Mouse (Mus musculus): ENCODE results near the gene Snta1. TPM values are rescaled to one million over a fixed set of nuclear protein-coding genes. Genes with fewer than 3 reads are reported as not detected.

Snta1 gene
- polyA plus RNA-seq, 1 experiment from 2014 or later, result 12.2 TPM

- WGBS, result 88% methylated on average over 3 of the region's 3 CpGs
- Histone ChIP-seq H3K27ac (ENCODE audit: low read length) (no peak overlapping the region), H3K4me3 (ENCODE audit: low read length) (no peak overlapping the region)
Observed at GRCm38 (mm10) chr2:154425522-154425921, 17.6 kb upstream of the Snta1 start.

GRCm38 (mm10) chr2:154423548-154423947 lies 15.6 kb upstream of the Snta1 start:
- 82% methylated on average over 2 of the region's 2 CpGs for WGBS
- no peak for ATAC-seq (ENCODE audit: low FRiP score, low TSS enrichment)
- Histone ChIP-seq H3K4me3 (ENCODE audit: low read length) (no peak overlapping the region), H3K9me3 (ENCODE audit: low read length) (peaks cover 5% of the 10 kb centered on the region; the same call in 1 of the 2 replicates), H3K36me3 (ENCODE audit: insufficient read depth, low read length) (no peaks in the 10 kb centered on the region), H3K4me2 (replicated peaks; ENCODE audit: low read depth, low read length) (no peak overlapping the region), H3K27ac (ENCODE audit: low read length) (no peak overlapping the region), H3K27me3 (ENCODE audit: insufficient read depth, low read length) (no peaks in the 10 kb centered on the region), H3K9ac (replicated peaks; ENCODE audit: low read length) (no peak overlapping the region), H3K4me1 (ENCODE audit: insufficient read depth, low read length) (peaks cover 8% of the 10 kb centered on the region)

More at GRCm38 (mm10) chr2:154425522-154425921, 17.6 kb upstream of the Snta1 start:
- no peak for ATAC-seq (ENCODE audit: low FRiP score, low TSS enrichment)
- Histone ChIP-seq H3K9me3 (ENCODE audit: low read length) (peaks cover 5% of the 10 kb centered on the region; the same call in 1 of the 2 replicates), H3K4me2 (replicated peaks; ENCODE audit: low read depth, low read length) (no peak overlapping the region), H3K4me1 (ENCODE audit: insufficient read depth, low read length) (peaks cover 8% of the 10 kb centered on the region), H3K27me3 (ENCODE audit: insufficient read depth, low read length) (no peaks in the 10 kb centered on the region), H3K36me3 (ENCODE audit: insufficient read depth, low read length) (no peaks in the 10 kb centered on the region), H3K9ac (replicated peaks; ENCODE audit: low read length) (no peak overlapping the region)

- H3K9me3 ChIP-seq (ENCODE audit: low read length), result peaks cover 5% of the 10 kb centered on the region; the same call in 1 of the 2 replicates
- H3K36me3 ChIP-seq (ENCODE audit: insufficient read depth, low read length), result no peaks in the 10 kb centered on the region
- WGBS, result 80% methylated on average over 5 of the region's 5 CpGs
- no peaks in the 10 kb centered on the region; the same call in 1 of the 2 replicates for H3K4me1 ChIP-seq (ENCODE audit: insufficient read depth, low read length)
- no peak overlapping the region for H3K9ac ChIP-seq (replicated peaks; ENCODE audit: low read length)
- no peaks in the 10 kb centered on the region for H3K27me3 ChIP-seq (ENCODE audit: insufficient read depth, low read length)
- H3K4me2 ChIP-seq (replicated peaks; ENCODE audit: low read depth, low read length), result no peak overlapping the region
- no peak overlapping the region for H3K27ac ChIP-seq (ENCODE audit: low read length)
- no peak for ATAC-seq (ENCODE audit: low FRiP score, low TSS enrichment)
- no peak overlapping the region for H3K4me3 ChIP-seq (ENCODE audit: low read length)
Observed at GRCm38 (mm10) chr2:154422181-154422580, 14.3 kb upstream of the Snta1 start.

- Histone ChIP-seq H3K27me3 (ENCODE audit: insufficient read depth, low read length) (no peaks in the 10 kb centered on the region), H3K9ac (replicated peaks; ENCODE audit: low read length) (no peak overlapping the region), H3K4me2 (replicated peaks; ENCODE audit: low read depth, low read length) (no peak overlapping the region), H3K4me1 (ENCODE audit: insufficient read depth, low read length) (no peaks in the 10 kb centered on the region), H3K36me3 (ENCODE audit: insufficient read depth, low read length) (no peaks in the 10 kb centered on the region), H3K27ac (ENCODE audit: low read length) (no peak overlapping the region), H3K4me3 (ENCODE audit: low read length) (no peak overlapping the region), H3K9me3 (ENCODE audit: low read length) (peaks cover 5% of the 10 kb centered on the region; the same call in 1 of the 2 replicates)
- 39% methylated on average over 7 of the region's 7 CpGs for WGBS
- peak; percentile 64 for ATAC-seq (ENCODE audit: low FRiP score, low TSS enrichment)
Observed at GRCm38 (mm10) chr2:154420942-154421731, 13.2 kb upstream of the Snta1 start.

GRCm38 (mm10) chr2:154419631-154420515 lies 12.0 kb upstream of the Snta1 start:
- Histone ChIP-seq H3K9me3 (ENCODE audit: low read length) (no peaks in the 10 kb centered on the region), H3K27me3 (ENCODE audit: insufficient read depth, low read length) (no peaks in the 10 kb centered on the region), H3K4me3 (ENCODE audit: low read length) (no peak overlapping the region), H3K4me2 (replicated peaks; ENCODE audit: low read depth, low read length) (no peak overlapping the region), H3K27ac (ENCODE audit: low read length) (no peak overlapping the region), H3K36me3 (ENCODE audit: insufficient read depth, low read length) (no peaks in the 10 kb centered on the region), H3K9ac (replicated peaks; ENCODE audit: low read length) (no peak overlapping the region), H3K4me1 (ENCODE audit: insufficient read depth, low read length) (no peaks in the 10 kb centered on the region)
- WGBS, result 88% methylated on average over 9 of the region's 9 CpGs
- ATAC-seq (ENCODE audit: low FRiP score, low TSS enrichment), result no peak

GRCm38 (mm10) chr2:154418001-154418400 lies 10.1 kb upstream of the Snta1 start:
- Histone ChIP-seq H3K4me2 (replicated peaks; ENCODE audit: low read depth, low read length) (no peak overlapping the region), H3K36me3 (ENCODE audit: insufficient read depth, low read length) (no peaks in the 10 kb centered on the region), H3K27ac (ENCODE audit: low read length) (no peak overlapping the region), H3K27me3 (ENCODE audit: insufficient read depth, low read length) (no peaks in the 10 kb centered on the region), H3K9me3 (ENCODE audit: low read length) (no peaks in the 10 kb centered on the region), H3K4me3 (ENCODE audit: low read length) (no peak overlapping the region), H3K9ac (replicated peaks; ENCODE audit: low read length) (no peak overlapping the region), H3K4me1 (ENCODE audit: insufficient read depth, low read length) (no peaks in the 10 kb centered on the region)
- ATAC-seq (ENCODE audit: low FRiP score, low TSS enrichment), result no peak
- WGBS, result 92% methylated on average over 7 of the region's 7 CpGs

- Histone ChIP-seq H3K4me1 (ENCODE audit: insufficient read depth, low read length) (no peaks in the 10 kb centered on the region), H3K9ac (replicated peaks; ENCODE audit: low read length) (no peak overlapping the region), H3K27me3 (ENCODE audit: insufficient read depth, low read length) (no peaks in the 10 kb centered on the region), H3K27ac (ENCODE audit: low read length) (no peak overlapping the region), H3K9me3 (ENCODE audit: low read length) (no peaks in the 10 kb centered on the region), H3K4me3 (ENCODE audit: low read length) (no peak overlapping the region), H3K36me3 (ENCODE audit: insufficient read depth, low read length) (no peaks in the 10 kb centered on the region), H3K4me2 (replicated peaks; ENCODE audit: low read depth, low read length) (no peak overlapping the region)
- 16% methylated on average over 3 of the region's 3 CpGs for WGBS
- ATAC-seq (ENCODE audit: low FRiP score, low TSS enrichment), result 0 out of 2 replicates have a peak, but pooled peaks have one; percentile 49
Observed at GRCm38 (mm10) chr2:154417107-154417506, 9.2 kb upstream of the Snta1 start.

GRCm38 (mm10) chr2:154412018-154412666 lies 4.2 kb upstream of the Snta1 start:
- H3K4me2 ChIP-seq (replicated peaks; ENCODE audit: low read depth, low read length), result no peak overlapping the region
- 59% methylated on average over 7 of the region's 7 CpGs for whole genome bisulfite sequencing
- ATAC-seq (ENCODE audit: low FRiP score, low TSS enrichment), result no peak

GRCm38 (mm10) chr2:154410355-154410754 lies 2.5 kb upstream of the Snta1 start:
- no peak overlapping the region for H3K4me2 ChIP-seq (replicated peaks; ENCODE audit: low read depth, low read length)
- no peaks in the 10 kb centered on the region for H3K27me3 ChIP-seq (ENCODE audit: insufficient read depth, low read length)
- H3K9ac ChIP-seq (replicated peaks; ENCODE audit: low read length), result no peak overlapping the region
- 63% methylated on average over 2 of the region's 2 CpGs for WGBS
- no peaks in the 10 kb centered on the region for H3K9me3 ChIP-seq (ENCODE audit: low read length)
- ATAC-seq (ENCODE audit: low FRiP score, low TSS enrichment), result no peak
- H3K4me3 ChIP-seq (ENCODE audit: low read length), result no peak overlapping the region
- no peak overlapping the region for H3K27ac ChIP-seq (ENCODE audit: low read length)
- no peaks in the 10 kb centered on the region for H3K36me3 ChIP-seq (ENCODE audit: insufficient read depth, low read length)
- 0 out of 2 replicates have a peak, but pooled peaks cover 9% of the 10 kb centered on the region for H3K4me1 ChIP-seq (ENCODE audit: insufficient read depth, low read length)

More at GRCm38 (mm10) chr2:154412018-154412666, 4.2 kb upstream of the Snta1 start:
- H3K4me1 ChIP-seq (ENCODE audit: insufficient read depth, low read length), result 0 out of 2 replicates have a peak, but pooled peaks cover 8% of the 10 kb centered on the region
- H3K27ac ChIP-seq (ENCODE audit: low read length), result no peak overlapping the region
- no peak overlapping the region for H3K9ac ChIP-seq (replicated peaks; ENCODE audit: low read length)
- no peaks in the 10 kb centered on the region for H3K9me3 ChIP-seq (ENCODE audit: low read length)
- no peak overlapping the region for H3K4me3 ChIP-seq (ENCODE audit: low read length)
- H3K36me3 ChIP-seq (ENCODE audit: insufficient read depth, low read length), result no peaks in the 10 kb centered on the region
- no peaks in the 10 kb centered on the region for H3K27me3 ChIP-seq (ENCODE audit: insufficient read depth, low read length)

All from kidney, embryonic 16.5 days (tissue).